Mouse (Mus musculus) left cerebral cortex, adult 9 months (tissue): ENCODE results near the gene Cmtm4.

Source experiments
- DNase-seq, 2 experiments: peaks; one replicate each; pipeline ENCODE4 v3.0.0; 2022; ENCODE audit warnings: low spot score in 2 of 2

The Cmtm4 gene

GRCm38 (mm10) chr8:104374864-104375846 lies 20.5 kb downstream of the Cmtm4 start:
- no peak for DNase-seq

- no peak for DNase-seq
Observed at GRCm38 (mm10) chr8:104374269-104374668, 21.3 kb downstream of the Cmtm4 start.

- DNase-seq = peak in 1 of 2 experiments; percentile 30
Observed at GRCm38 (mm10) chr8:104373779-104374178, 21.8 kb downstream of the Cmtm4 start.

GRCm38 (mm10) chr8:104371121-104371520 lies 24.5 kb downstream of the Cmtm4 start:
- DNase-seq = no peak

GRCm38 (mm10) chr8:104370071-104370470 lies 25.5 kb downstream of the Cmtm4 start:
- no peak for DNase-seq

- DNase-seq = no peak
Observed at GRCm38 (mm10) chr8:104369591-104369990, 26.0 kb downstream of the Cmtm4 start.

- DNase-seq = no peak
Observed at GRCm38 (mm10) chr8:104367398-104367797, 28.2 kb downstream of the Cmtm4 start.

GRCm38 (mm10) chr8:104365695-104366094 lies 29.9 kb downstream of the Cmtm4 start:
- no peak for DNase-seq

GRCm38 (mm10) chr8:104359778-104360456 lies 35.7 kb downstream of the Cmtm4 start:
- DNase-seq = no peak

- no peak for DNase-seq
Observed at GRCm38 (mm10) chr8:104358637-104359036, 37.0 kb downstream of the Cmtm4 start.

- DNase-seq = no peak
Observed at GRCm38 (mm10) chr8:104354504-104354903, 41.1 kb downstream of the Cmtm4 start.

- DNase-seq = no peak
Observed at GRCm38 (mm10) chr8:104353186-104353585, 42.4 kb downstream of the Cmtm4 start.

GRCm38 (mm10) chr8:104350047-104350446 lies 45.6 kb downstream of the Cmtm4 start:
- DNase-seq = no peak

- DNase-seq = no peak
Observed at GRCm38 (mm10) chr8:104348971-104349370, 46.6 kb downstream of the Cmtm4 start.

GRCm38 (mm10) chr8:104346706-104347105 lies 48.9 kb downstream of the Cmtm4 start:
- no peak for DNase-seq

- no peak for DNase-seq
Observed at GRCm38 (mm10) chr8:104344622-104345021, 51.0 kb downstream of the Cmtm4 start.

- DNase-seq = peak; percentile 36 to 87
Observed at GRCm38 (mm10) chr8:104343957-104344356, 51.6 kb downstream of the Cmtm4 start.

GRCm38 (mm10) chr8:104342426-104342825 lies 53.2 kb downstream of the Cmtm4 start:
- no peak for DNase-seq

- DNase-seq = no peak
Observed at GRCm38 (mm10) chr8:104341678-104342077, 53.9 kb downstream of the Cmtm4 start.

- peak in 1 of 2 experiments; percentile 39 for DNase-seq
Observed at GRCm38 (mm10) chr8:104341106-104341561, 54.5 kb downstream of the Cmtm4 start.

GRCm38 (mm10) chr8:104340233-104341105 lies 55.1 kb downstream of the Cmtm4 start:
- peak in 1 of 2 experiments; percentile 63 for DNase-seq

- DNase-seq = no peak
Observed at GRCm38 (mm10) chr8:104339983-104340232, 55.7 kb downstream of the Cmtm4 start.
